Mouse (Mus musculus) lung, adult 2 months (tissue): ENCODE measurements around the gene Ccr8. TPM values are rescaled to one million over a fixed set of nuclear protein-coding genes. Genes with fewer than 3 reads are reported as not detected.
"Not testable (repeated sequence)": the region's sequence is repeated elsewhere in the genome, so short reads cannot be mapped to it uniquely, and the experiment has no call there.

Experiments used
- DNase-seq: peaks from one replicate; pipeline ENCODE4 v3.0.0; 2022
- H3K4me1 ChIP-seq: fragments of 200-500 bp; 2 replicates; pipeline ENCODE4 v1.6.1; 2011; ENCODE audit warnings: low read length; ENCODE audit not compliant: control insufficient read depth, insufficient read depth
- H3K4me3 ChIP-seq: fragments of 200-500 bp; replicated peaks from 2 replicates; pipeline ENCODE3; 2011; ENCODE audit warnings: low read depth, mild to moderate bottlenecking, control low read depth, low read length; ENCODE audit errors: extremely low read depth
- CTCF ChIP-seq: fragments of 200-500 bp; IDR thresholded peaks from 2 replicates; pipeline ENCODE4 v1.5.1; 2011; ENCODE audit warnings: mild to moderate bottlenecking, low read length, control low read depth; ENCODE audit not compliant: insufficient read depth
- POLR2A ChIP-seq: fragments of 200-500 bp; IDR thresholded peaks from 2 replicates; pipeline ENCODE4 v1.6.1; 2011; ENCODE audit warnings: low read depth, mild to moderate bottlenecking, control low read depth, low read length, borderline replicate concordance; ENCODE audit errors: extremely low read depth
- WGBS: fragments of 180-500 bp; shearing (Covaris S2); methylation state at CpG from one replicate; pipeline ENCODE4 v1.1.7; 2018; 5-methylcytosine and 5-hydroxymethylcytosine counted together
- polyA plus RNA-seq: library from polyadenylated mRNA; depleted of rRNA; stranded (reverse); fragments of >200 nt; gene quantifications from 2 replicates; pipeline ENCODE4 v1.2.3, GENCODE M21; 2012

Ccr8 gene
- polyA plus RNA-seq, 1 experiment, result 1.5 TPM

DNA sequence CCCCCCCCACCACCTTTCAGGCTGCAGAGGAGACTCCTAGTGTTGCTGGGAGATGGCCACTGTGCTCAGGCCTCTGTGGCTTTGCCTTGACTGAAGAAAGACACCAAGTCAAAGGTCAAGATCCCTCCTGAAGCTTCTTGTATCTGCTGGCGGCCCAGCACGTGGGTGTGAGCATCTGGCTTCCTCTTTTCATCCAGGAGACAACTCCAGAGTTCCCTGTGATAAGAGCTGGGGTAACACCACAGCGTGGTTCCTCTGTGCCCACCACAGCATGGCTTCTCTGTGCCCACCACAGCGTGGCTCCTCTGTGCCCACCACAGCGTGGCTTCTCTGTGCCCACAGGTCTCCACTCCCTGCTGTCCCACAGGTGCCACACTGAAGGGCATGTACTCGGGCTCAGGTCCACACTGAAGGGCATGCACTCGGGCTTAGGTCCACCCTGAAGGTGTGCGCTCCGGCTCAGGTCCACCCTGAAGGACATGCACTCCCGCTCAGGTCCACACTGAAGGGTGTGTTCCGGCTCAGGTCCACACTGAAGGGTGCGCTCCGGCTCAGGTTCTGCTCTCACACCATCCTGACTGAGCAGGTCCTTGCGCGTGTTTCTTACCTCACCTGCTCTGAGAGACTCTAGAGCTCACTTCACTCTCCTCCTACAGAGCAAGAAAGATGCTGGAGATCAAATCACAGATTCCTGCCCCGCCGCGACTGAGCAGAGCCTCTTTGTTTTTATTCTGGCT is 8.6 kb upstream of the Ccr8 start:
- no peak for DNase-seq
- Histone ChIP-seq H3K4me1 (no peaks in the 10 kb centered on the region; the same call in 1 of the 2 replicates), H3K4me3 (no peak overlapping the region)
- WGBS, result 70% methylated on average over 18 of the region's 18 CpGs
- TF ChIP-seq CTCF (no peak), POLR2A (no peak)

DNA sequence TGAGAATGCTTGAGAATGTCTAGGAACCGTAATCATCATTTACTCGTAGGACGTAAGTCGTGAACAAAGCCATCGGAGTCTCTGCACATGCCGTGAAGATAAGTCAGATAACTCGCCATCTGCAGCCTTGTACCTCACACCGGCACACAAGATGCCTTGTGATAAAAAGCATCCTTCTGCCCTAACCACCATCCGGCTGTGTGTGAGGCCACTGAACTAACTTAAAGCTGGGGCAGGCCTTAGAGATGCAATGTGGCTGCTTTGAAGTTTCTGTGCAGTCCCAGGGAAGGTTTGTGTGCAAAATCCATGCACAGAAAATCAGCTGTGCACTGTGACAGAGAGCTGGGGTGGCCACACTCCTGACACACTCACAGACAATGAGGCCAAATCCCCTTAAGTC is 7.5 kb upstream of the Ccr8 start:
- H3K4me3 ChIP-seq, result no peak overlapping the region
- DNase-seq, result no peak
- no peaks in the 10 kb centered on the region; the same call in 1 of the 2 replicates for H3K4me1 ChIP-seq
- TF ChIP-seq CTCF, result no peak
- no peak for TF ChIP-seq POLR2A
- WGBS, result 75% methylated on average over 9 of the region's 9 CpGs

DNA sequence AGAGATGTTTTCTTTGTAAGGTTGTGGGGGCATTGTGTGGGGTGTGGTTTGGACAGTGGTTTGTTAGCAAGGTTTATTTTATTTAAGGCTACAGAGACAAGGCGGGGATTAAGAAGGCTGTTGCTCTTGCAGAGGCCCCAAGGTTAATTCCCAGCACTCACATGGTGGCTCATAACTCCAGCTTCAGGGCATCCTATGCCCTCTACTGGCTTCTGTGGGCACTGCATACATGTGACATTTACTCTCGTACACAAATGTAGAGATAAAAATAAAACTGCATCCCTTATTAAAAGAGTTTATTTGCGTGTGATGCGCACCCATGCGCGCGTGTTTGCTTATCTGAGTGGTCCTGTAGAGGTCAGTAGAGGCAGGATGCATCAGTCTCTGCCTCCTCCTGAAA is 2.8 kb upstream of the Ccr8 start:
- WGBS, result 86% methylated on average over 7 of the region's 7 CpGs
- TF ChIP-seq CTCF, result no peak
- no peak for TF ChIP-seq POLR2A

DNA sequence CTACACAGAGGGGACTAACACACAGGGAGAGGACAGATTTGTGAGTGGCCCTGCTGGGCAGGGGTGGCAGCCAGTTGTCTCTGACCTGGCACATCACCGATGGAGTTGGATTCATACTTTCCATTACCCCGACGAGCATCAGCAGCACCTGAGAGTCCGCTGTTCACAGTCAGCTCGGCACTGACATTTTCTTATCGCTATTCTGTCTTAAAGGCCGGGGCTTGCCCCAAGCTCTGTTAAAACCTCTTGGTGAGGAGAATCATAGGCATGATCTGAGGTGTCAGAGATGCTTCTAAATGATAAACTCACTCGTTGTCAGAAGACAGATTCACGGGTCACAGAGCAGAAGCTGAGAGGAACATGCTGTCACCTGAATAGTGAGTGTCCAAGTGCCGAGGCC is 828 bp upstream of the Ccr8 start:
- no peak for TF ChIP-seq CTCF
- WGBS, result 66% methylated on average over 10 of the region's 10 CpGs

More for the DNA sequence above, 2.8 kb upstream of the Ccr8 start:
- no peak overlapping the region for H3K4me3 ChIP-seq
- no peaks in the 10 kb centered on the region for H3K4me1 ChIP-seq
- DNase-seq, result no peak

DNA sequence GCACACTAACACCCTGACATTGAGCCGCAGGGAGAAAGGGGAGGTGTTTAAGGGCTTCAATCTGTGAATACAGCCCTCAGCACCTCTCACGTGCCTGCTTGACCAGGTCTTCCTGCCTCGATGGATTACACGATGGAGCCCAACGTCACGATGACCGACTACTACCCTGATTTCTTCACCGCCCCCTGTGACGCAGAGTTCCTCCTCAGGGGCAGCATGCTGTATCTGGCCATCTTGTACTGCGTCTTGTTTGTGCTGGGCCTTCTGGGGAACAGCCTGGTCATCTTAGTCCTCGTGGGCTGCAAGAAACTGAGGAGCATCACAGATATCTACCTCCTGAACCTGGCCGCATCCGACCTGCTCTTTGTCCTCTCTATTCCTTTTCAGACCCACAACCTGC is 1.8 kb downstream of the Ccr8 start:
- no peak for TF ChIP-seq POLR2A
- no peak for TF ChIP-seq CTCF
- Histone ChIP-seq H3K4me3 (no peak overlapping the region), H3K4me1 (no peaks in the 10 kb centered on the region)
- 87% methylated on average over 13 of the region's 13 CpGs for whole genome bisulfite sequencing
- DNase-seq, result no peak

More for the DNA sequence above, 828 bp upstream of the Ccr8 start:
- DNase-seq, result no peak
- no peak overlapping the region for H3K4me3 ChIP-seq
- H3K4me1 ChIP-seq, result no peaks in the 10 kb centered on the region

DNA sequence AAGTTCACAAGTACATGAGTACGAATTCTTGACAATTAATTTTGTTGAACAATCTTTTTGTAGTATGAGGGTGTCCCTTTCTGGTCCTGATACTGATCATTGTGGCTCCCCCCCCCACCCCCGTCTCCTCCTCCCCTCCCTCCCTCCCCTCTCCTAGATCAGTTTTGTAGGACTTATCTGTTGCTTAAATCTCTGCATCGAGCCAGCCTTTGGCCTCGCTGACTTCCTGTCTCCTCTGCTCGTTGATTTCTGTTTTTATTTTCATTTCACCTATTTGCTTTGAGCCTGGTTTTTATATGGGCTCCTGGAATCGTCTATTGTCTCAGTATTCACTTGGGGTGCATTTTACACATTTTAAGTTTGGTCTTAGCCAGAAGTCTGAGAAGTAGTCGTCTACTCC is 4.0 kb downstream of the Ccr8 start:
- DNase-seq, result no peak
- 38% methylated on average over 7 of the region's 7 CpGs for WGBS
- H3K4me1 ChIP-seq, result no peaks in the 10 kb centered on the region
- TF ChIP-seq POLR2A (no peak), CTCF (no peak)
- H3K4me3 ChIP-seq, result no peak overlapping the region

DNA sequence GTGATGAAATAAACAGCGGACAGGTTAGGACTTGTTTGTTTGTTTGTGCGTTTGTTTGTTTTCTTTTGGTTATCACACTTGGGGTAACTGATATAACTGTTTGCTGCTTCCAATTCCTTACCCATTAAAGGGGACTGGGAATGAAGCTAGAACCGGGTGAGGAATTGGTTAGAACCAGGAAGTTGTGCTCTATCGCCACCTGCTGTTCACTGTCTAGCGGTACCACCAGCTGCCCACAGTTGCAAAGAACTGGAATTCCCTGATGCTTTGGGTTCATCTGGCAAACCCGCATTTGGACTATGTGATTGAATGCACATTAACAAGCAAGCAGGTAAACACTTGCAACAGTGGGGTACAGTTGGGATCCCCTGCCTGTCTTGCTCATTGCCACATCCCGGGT is 6.8 kb downstream of the Ccr8 start:
- WGBS, result 19% methylated on average over 7 of the region's 7 CpGs
- no peaks in the 10 kb centered on the region for H3K4me1 ChIP-seq
- peak; percentile 52 for DNase-seq
- no peak overlapping the region for H3K4me3 ChIP-seq
- TF ChIP-seq POLR2A (no peak), CTCF (peak; percentile 89)

DNA sequence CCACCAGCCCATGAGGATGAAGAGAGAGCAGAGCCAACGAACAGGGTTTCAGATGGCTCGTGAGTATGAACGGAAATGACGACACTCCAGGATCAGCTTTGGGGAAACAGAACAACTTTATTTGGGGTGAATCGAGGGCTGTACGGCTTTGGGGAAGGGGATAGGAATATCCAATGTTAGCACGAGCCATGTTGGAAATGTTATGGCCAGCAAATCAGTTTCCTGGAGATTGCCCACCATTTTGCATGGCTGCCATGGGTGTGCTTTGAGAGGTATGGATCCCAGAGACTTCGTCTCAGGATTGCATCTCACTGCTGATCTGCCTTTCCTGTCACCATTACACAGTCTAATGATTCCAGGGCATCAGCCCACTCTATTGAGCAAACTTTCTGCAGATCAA is 7.4 kb downstream of the Ccr8 start:
- WGBS, result 84% methylated on average over 8 of the region's 8 CpGs
- Histone ChIP-seq H3K4me3 (no peak overlapping the region), H3K4me1 (no peaks in the 10 kb centered on the region)
- no peak for DNase-seq
- TF ChIP-seq CTCF (no peak), POLR2A (no peak)

DNA sequence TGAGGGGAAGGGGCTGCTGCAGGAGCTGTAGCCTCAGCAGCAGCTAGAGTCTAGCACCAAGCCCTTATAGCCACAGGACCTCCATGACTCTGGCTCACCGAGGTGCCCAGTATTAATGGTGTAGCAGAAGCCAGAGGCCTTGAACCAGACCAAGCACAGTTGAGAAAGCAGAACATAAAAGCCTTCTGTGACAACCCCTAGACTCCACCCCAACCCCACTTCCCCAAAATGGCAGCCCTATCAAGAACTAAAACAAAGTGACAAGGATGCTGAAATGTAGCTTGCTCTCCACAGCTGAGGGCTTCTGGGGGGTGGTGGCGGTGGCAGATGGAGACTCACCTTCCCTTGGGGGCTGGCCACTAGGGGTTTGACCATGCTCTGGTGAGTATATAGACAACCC is 9.3 kb downstream of the Ccr8 start:
- 95% methylated on average over 2 of the region's 2 CpGs for WGBS
- no peak for TF ChIP-seq CTCF
- TF ChIP-seq POLR2A, result no peak
- no peaks in the 10 kb centered on the region for H3K4me1 ChIP-seq
- H3K4me3 ChIP-seq, result no peak overlapping the region
- DNase-seq, result no peak

DNA sequence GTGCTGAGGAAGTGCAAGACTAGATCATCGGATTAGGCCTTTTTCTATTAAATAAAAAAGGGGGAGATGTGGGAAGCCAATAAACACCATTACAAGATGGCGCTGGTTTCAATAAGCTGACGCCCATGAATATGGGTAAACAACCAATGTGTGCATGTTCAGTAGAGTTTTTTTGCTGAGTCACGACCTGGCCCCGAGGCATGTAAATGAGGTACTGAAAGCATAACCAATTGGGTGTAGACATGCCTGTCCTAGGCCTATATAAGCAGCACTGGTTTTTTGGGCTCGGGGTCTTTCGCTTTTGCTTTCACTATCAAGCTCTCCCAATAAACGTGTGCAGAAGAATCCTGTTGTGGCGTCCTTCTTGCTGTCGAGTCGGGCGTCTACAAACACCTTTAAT is 17.0 kb downstream of the Ccr8 start:
- not testable (repeated sequence) for DNase-seq, H3K4me1 ChIP-seq, H3K4me3 ChIP-seq
- WGBS, result 92% methylated on average over 12 of the region's 12 CpGs
